Mouse (Mus musculus) MEL (cell line): ENCODE measurements around the gene Runx3. TPM values are rescaled to one million over a fixed set of nuclear protein-coding genes. Genes with fewer than 3 reads are reported as not detected.

Source experiments
- DNase-seq: peaks from one replicate; pipeline ENCODE4 v3.0.0; 2011; ENCODE audit warnings: low read depth, low spot score
- H3K27ac ChIP-seq: 2 replicates; pipeline ENCODE4 v1.5.1; 2012; ENCODE audit warnings: low read depth, mild to moderate bottlenecking, control low read depth, low read length, moderate library complexity; ENCODE audit not compliant: control insufficient read depth
- H3K27me3 ChIP-seq, 2 experiments: fragments of 150-350 bp in 1 of 2; sonication (generic) in 1 of 2; 2 replicates each; pipeline ENCODE4 v1.6.1; 2012; ENCODE audit warnings: low read length in 2 of 2, mild to moderate bottlenecking in 2 of 2, improper control_type of control experiment in 1 of 2, moderate library complexity in 1 of 2; ENCODE audit not compliant: insufficient read depth in 2 of 2, control insufficient read depth in 1 of 2
- H3K36me3 ChIP-seq, 2 experiments: 2 replicates each; pipeline ENCODE4 v1.6.1; 2012 to 2014; ENCODE audit warnings: low read length in 2 of 2, improper control_type of control experiment in 1 of 2, inconsistent platforms in 1 of 2, mild to moderate bottlenecking in 1 of 2; ENCODE audit not compliant: insufficient read depth in 2 of 2, control insufficient read depth in 1 of 2
- H3K4me1 ChIP-seq, 2 experiments: fragments of 150-350 bp in 1 of 2; sonication (generic) in 1 of 2; 2 replicates each; pipeline ENCODE4 v1.6.1; 2012; ENCODE audit warnings: low read length in 2 of 2, improper control_type of control experiment in 1 of 2, mild to moderate bottlenecking in 1 of 2; ENCODE audit not compliant: insufficient read depth in 2 of 2, control insufficient read depth in 1 of 2
- H3K4me3 ChIP-seq, 2 experiments: fragments of 150-350 bp in 1 of 2; sonication (generic) in 1 of 2; 2 replicates each; pipeline ENCODE4 v1.5.1; 2012; ENCODE audit warnings: low read depth in 2 of 2, low read length in 2 of 2, mild to moderate bottlenecking in 2 of 2, moderate library complexity in 2 of 2, control low read depth in 1 of 2, improper control_type of control experiment in 1 of 2; ENCODE audit not compliant: control insufficient read depth in 1 of 2, insufficient read depth in 1 of 2
- H3K79me2 ChIP-seq: 2 replicates; pipeline ENCODE4 v1.6.1; 2012; ENCODE audit warnings: mild to moderate bottlenecking, low read length, moderate library complexity; ENCODE audit not compliant: control insufficient read depth, poor library complexity, insufficient read depth
- H3K9ac ChIP-seq: 2 replicates; pipeline ENCODE4 v1.6.1; 2012; ENCODE audit warnings: low read depth, mild to moderate bottlenecking, control low read depth, low read length, moderate library complexity; ENCODE audit not compliant: control insufficient read depth, poor library complexity, severe bottlenecking
- H3K9me3 ChIP-seq: fragments of 150-350 bp; sonication (generic); replicated peaks from 2 replicates; pipeline ENCODE4 v1.6.1; 2012; ENCODE audit warnings: mild to moderate bottlenecking, low read length, improper control_type of control experiment, moderate library complexity; ENCODE audit not compliant: insufficient read depth
- BHLHE40 ChIP-seq: IDR thresholded peaks from 2 replicates; pipeline ENCODE4 v1.6.1; 2012; ENCODE audit warnings: low read depth, mild to moderate bottlenecking, inconsistent platforms, low read length, improper control_type of control experiment, borderline replicate concordance
- CHD2 ChIP-seq: IDR thresholded peaks from 2 replicates; pipeline ENCODE4 v1.6.1; 2011; ENCODE audit warnings: low read length, improper control_type of control experiment
- CTCF ChIP-seq, 3 experiments: IDR thresholded peaks in 2 of 3; conservative IDR thresholded peaks in 1 of 3; 2 replicates each; pipeline ENCODE4 v1.5.1; 2011 to 2012; ENCODE audit warnings: low read length in 3 of 3, low read depth in 2 of 3, mild to moderate bottlenecking in 2 of 3, improper control_type of control experiment in 1 of 3, inconsistent platforms in 1 of 3, mixed read lengths in 1 of 3, moderate library complexity in 1 of 3; ENCODE audit not compliant: control insufficient read depth in 1 of 3, insufficient read depth in 1 of 3, poor library complexity in 1 of 3, severe bottlenecking in 1 of 3
- E2F4 ChIP-seq: IDR thresholded peaks from 2 replicates; pipeline ENCODE4 v1.6.1; 2011; ENCODE audit warnings: low read depth, low read length, improper control_type of control experiment, borderline replicate concordance
- EP300 ChIP-seq, 2 experiments: IDR thresholded peaks; 2 replicates each; pipeline ENCODE4 v1.6.1; 2011; ENCODE audit warnings: improper control_type of control experiment in 2 of 2, low read length in 2 of 2, low read depth in 1 of 2, mild to moderate bottlenecking in 1 of 2
- GATA1 ChIP-seq: IDR thresholded peaks from 2 replicates; pipeline ENCODE4 v1.6.1; 2011; ENCODE audit warnings: low read depth, low read length, improper control_type of control experiment
- HCFC1 ChIP-seq: IDR thresholded peaks from 2 replicates; pipeline ENCODE4 v1.6.1; 2012; ENCODE audit warnings: low read depth, mild to moderate bottlenecking, inconsistent platforms, low read length, improper control_type of control experiment, moderate library complexity
- JUND ChIP-seq: IDR thresholded peaks from 2 replicates; pipeline ENCODE4 v1.6.1; 2011; ENCODE audit warnings: low read depth, mild to moderate bottlenecking, improper control_type of control experiment, low read length
- KAT2A ChIP-seq: conservative IDR thresholded peaks from 2 replicates; pipeline ENCODE4 v1.6.1; 2012; ENCODE audit warnings: low read depth, low read length, improper control_type of control experiment, inconsistent platforms
- MAX ChIP-seq: IDR thresholded peaks from 2 replicates; pipeline ENCODE4 v1.6.1; 2011; ENCODE audit warnings: low read length, improper control_type of control experiment
- MXI1 ChIP-seq: IDR thresholded peaks from 2 replicates; pipeline ENCODE4 v1.6.1; 2011; ENCODE audit warnings: mild to moderate bottlenecking, low read depth, low read length, improper control_type of control experiment
- MYB ChIP-seq: IDR thresholded peaks from 2 replicates; pipeline ENCODE4 v1.6.1; 2011; ENCODE audit warnings: mild to moderate bottlenecking, low read depth, low read length, improper control_type of control experiment
- NRF1 ChIP-seq: IDR thresholded peaks from 2 replicates; pipeline ENCODE4 v1.6.1; 2014; ENCODE audit warnings: low read depth, mild to moderate bottlenecking, inconsistent platforms, low read length, improper control_type of control experiment, moderate library complexity; ENCODE audit not compliant: poor library complexity, insufficient read depth, severe bottlenecking
- POLR2A ChIP-seq, 2 experiments: IDR thresholded peaks; 2 replicates each; pipeline ENCODE4 v1.6.1; 2011 to 2012; ENCODE audit warnings: low read length in 2 of 2, mild to moderate bottlenecking in 2 of 2, control low read depth in 1 of 2, improper control_type of control experiment in 1 of 2, low read depth in 1 of 2, moderate library complexity in 1 of 2; ENCODE audit not compliant: control insufficient read depth in 1 of 2, insufficient read depth in 1 of 2, poor library complexity in 1 of 2
- POLR2AphosphoS5 ChIP-seq: IDR thresholded peaks from 2 replicates; pipeline ENCODE4 v1.6.1; 2012; ENCODE audit warnings: low read depth, borderline replicate concordance, mild to moderate bottlenecking, inconsistent platforms, low read length, moderate library complexity, mixed read lengths
- RAD21 ChIP-seq: IDR thresholded peaks from 2 replicates; pipeline ENCODE4 v1.6.1; 2011; ENCODE audit warnings: mild to moderate bottlenecking, low read depth, low read length, improper control_type of control experiment
- RCOR1 ChIP-seq: IDR thresholded peaks from 2 replicates; pipeline ENCODE4 v1.6.1; 2012; ENCODE audit warnings: low read depth, mild to moderate bottlenecking, inconsistent platforms, low read length, improper control_type of control experiment
- SIN3A ChIP-seq: IDR thresholded peaks from 2 replicates; pipeline ENCODE4 v1.6.1; 2012; ENCODE audit warnings: low read length, improper control_type of control experiment, inconsistent platforms
- SMC3 ChIP-seq: IDR thresholded peaks from 2 replicates; pipeline ENCODE4 v1.6.1; 2011; ENCODE audit warnings: low read depth, low read length, improper control_type of control experiment
- TBP ChIP-seq: IDR thresholded peaks from 2 replicates; pipeline ENCODE4 v1.8.0; 2011; ENCODE audit warnings: low read depth, low read length, improper control_type of control experiment
- TCF12 ChIP-seq: IDR thresholded peaks from 2 replicates; pipeline ENCODE4 v1.6.1; 2014; ENCODE audit warnings: low read depth, mild to moderate bottlenecking, inconsistent platforms, low read length, improper control_type of control experiment, moderate library complexity
- UBTF ChIP-seq: IDR thresholded peaks from 2 replicates; pipeline ENCODE4 v1.6.1; 2012; ENCODE audit warnings: low read depth, mild to moderate bottlenecking, inconsistent platforms, low read length, improper control_type of control experiment, moderate library complexity, borderline replicate concordance; ENCODE audit not compliant: insufficient read depth
- USF2 ChIP-seq, 2 experiments: IDR thresholded peaks; 2 replicates each; pipeline ENCODE4 v1.6.1; 2011 to 2012; ENCODE audit warnings: improper control_type of control experiment in 2 of 2, low read length in 2 of 2, borderline replicate concordance in 1 of 2, inconsistent platforms in 1 of 2, low read depth in 1 of 2, mild to moderate bottlenecking in 1 of 2; ENCODE audit not compliant: insufficient read depth in 1 of 2
- ZC3H11A ChIP-seq: IDR thresholded peaks from 2 replicates; pipeline ENCODE4 v1.6.1; 2012; ENCODE audit warnings: low read depth, mild to moderate bottlenecking, inconsistent platforms, low read length, improper control_type of control experiment
- ZKSCAN1 ChIP-seq: IDR thresholded peaks from 2 replicates; pipeline ENCODE4 v1.6.1; 2012; ENCODE audit warnings: low read depth, mild to moderate bottlenecking, inconsistent platforms, low read length, improper control_type of control experiment, moderate library complexity
- ZMIZ1 ChIP-seq: IDR thresholded peaks from 2 replicates; pipeline ENCODE4 v1.6.1; 2012; ENCODE audit warnings: low read depth, mild to moderate bottlenecking, inconsistent platforms, low read length, improper control_type of control experiment, moderate library complexity
- ZNF384 ChIP-seq: IDR thresholded peaks from 2 replicates; pipeline ENCODE4 v1.6.1; 2012; ENCODE audit warnings: low read depth, mild to moderate bottlenecking, inconsistent platforms, low read length, improper control_type of control experiment
- polyA plus RNA-seq, 2 experiments: library from polyadenylated mRNA; stranded (reverse) in 1 of 2; unstranded in 1 of 2; fragments of >175 nt in 1 of 2; fragments of >200 nt in 1 of 2; gene quantifications; 2 replicates each; pipeline versions ENCODE4 v1.2.1 to v1.2.4; 2012; ENCODE audit warnings: low replicate concordance in 2 of 2, low read depth in 1 of 2; ENCODE audit not compliant: insufficient read length in 2 of 2, insufficient read depth in 1 of 2, missing spikeins in 1 of 2
- total RNA-seq: library from RNA; depleted of rRNA; stranded (reverse); fragments of 300-350 nt; gene quantifications from 2 replicates; pipeline ENCODE4 v1.2.3, GENCODE M21; 2012

Runx3 gene
- total and polyA plus RNA-seq, 3 experiments: 4.3 to 29.2 TPM; not detected in 1

DNA sequence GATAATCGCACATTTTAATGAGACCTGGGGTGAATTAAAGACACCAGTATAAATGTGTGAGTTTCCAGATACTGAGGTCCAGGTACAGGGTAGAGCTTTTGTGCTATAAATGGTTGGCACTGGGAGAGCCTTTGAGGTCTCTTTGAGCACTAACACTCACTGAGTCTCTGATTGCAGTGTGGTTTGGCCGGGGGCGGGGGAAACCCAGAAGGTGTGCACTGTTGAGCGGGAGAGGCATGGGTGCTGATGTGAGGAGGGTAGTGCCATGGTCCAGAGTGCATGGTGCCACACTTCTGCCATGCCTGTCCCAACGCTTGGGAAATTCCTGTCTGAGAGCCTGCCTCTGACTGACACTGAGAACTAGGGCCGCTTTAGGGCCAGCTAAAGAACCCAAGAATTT is 36.9 kb downstream of the Runx3 start:
- TF ChIP-seq TBP (no peak), POLR2A (IDR thresholded peaks at IDR 0.05; ENCODE audit: control insufficient read depth in 1 of 2, insufficient read depth in 1 of 2, low read depth in 1 of 2, low read length in 2 of 2, poor library complexity in 1 of 2) (no peak), SIN3A (no peak), GATA1 (no peak), USF2 (IDR thresholded peaks at IDR 0.05; ENCODE audit: borderline replicate concordance in 1 of 2, insufficient read depth in 1 of 2, low read depth in 1 of 2, low read length in 2 of 2) (no peak), CHD2 (no peak), ZKSCAN1 (no peak), SMC3 (no peak), RCOR1 (no peak), ZMIZ1 (no peak), TCF12 (no peak), CTCF (IDR thresholded peaks at IDR 0.05 in 2 of 3, conservative IDR thresholded peaks at IDR 0.05 in 1 of 3; ENCODE audit: control insufficient read depth in 1 of 3, insufficient read depth in 1 of 3, low read depth in 2 of 3, low read length in 3 of 3, poor library complexity in 1 of 3, severe bottlenecking in 1 of 3) (no peak), JUND (no peak), MXI1 (no peak), HCFC1 (no peak), UBTF (no peak), E2F4 (no peak), ZNF384 (no peak)
- Histone ChIP-seq H3K36me3 (peaks cover 0 to 2% of the 10 kb centered on the region in 2 experiments; a peak in 2 of 4 replicates), H3K4me1 (peaks cover 0 to 5% of the 10 kb centered on the region in 2 experiments; a peak in 2 of 4 replicates), H3K27me3 (no peaks in the 10 kb centered on the region), H3K27ac (no peak overlapping the region), H3K4me3 (no peak overlapping the region), H3K9me3 (no peaks in the 10 kb centered on the region), H3K9ac (no peak overlapping the region), H3K79me2 (peaks cover 24% of the 10 kb centered on the region)
- no peak for DNase-seq

DNA sequence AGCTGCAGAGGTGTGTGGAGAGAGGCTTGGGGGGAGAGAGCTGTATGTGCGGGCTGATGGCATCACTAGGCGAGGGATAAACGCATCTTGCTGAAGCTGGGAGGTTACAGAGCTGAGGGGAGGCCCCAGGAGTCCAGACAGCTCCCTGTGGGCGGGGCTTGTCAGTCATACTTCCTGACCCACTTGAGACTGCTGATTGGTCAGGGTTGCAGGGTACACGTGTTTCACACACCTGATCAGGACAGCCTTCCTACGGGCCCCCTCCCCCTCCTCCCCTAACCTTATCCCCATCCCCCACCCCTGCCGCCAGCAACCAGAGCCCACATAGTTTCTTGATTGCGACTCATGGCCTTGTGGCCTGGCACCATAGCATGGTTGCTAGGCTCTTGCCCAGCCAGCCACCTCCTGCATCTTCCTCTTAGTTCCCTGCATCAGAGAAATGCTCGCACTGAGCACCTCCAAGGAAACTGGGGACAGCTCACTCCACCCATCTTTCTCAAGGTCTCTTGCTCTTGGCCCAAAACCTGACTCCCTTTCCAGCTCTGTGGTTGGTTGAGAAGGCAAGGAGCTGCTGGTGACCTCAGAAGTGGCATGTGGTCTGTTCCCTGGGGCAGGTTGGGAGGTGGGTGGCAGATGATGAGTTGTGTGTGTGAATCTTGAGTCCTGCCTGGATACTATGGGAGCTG is 38.4 kb downstream of the Runx3 start:
- DNase-seq: no peak
- H3K4me1 ChIP-seq: peaks cover 0 to 5% of the 10 kb centered on the region in 2 experiments; a peak in 2 of 4 replicates
- H3K27me3 ChIP-seq: no peaks in the 10 kb centered on the region
- TF ChIP-seq CHD2 (no peak), CTCF (IDR thresholded peaks at IDR 0.05 in 2 of 3, conservative IDR thresholded peaks at IDR 0.05 in 1 of 3; ENCODE audit: control insufficient read depth in 1 of 3, insufficient read depth in 1 of 3, low read depth in 2 of 3, low read length in 3 of 3, poor library complexity in 1 of 3, severe bottlenecking in 1 of 3) (no peak), TCF12 (no peak), MYB (no peak), NRF1 (no peak), KAT2A (no peak), BHLHE40 (no peak), POLR2AphosphoS5 (no peak), MXI1 (no peak), EP300 (IDR thresholded peaks at IDR 0.05; ENCODE audit: low read depth in 1 of 2, low read length in 2 of 2) (no peak), RAD21 (no peak), MAX (no peak), ZC3H11A (no peak), USF2 (IDR thresholded peaks at IDR 0.05; ENCODE audit: borderline replicate concordance in 1 of 2, insufficient read depth in 1 of 2, low read depth in 1 of 2, low read length in 2 of 2) (no peak)
- no peak overlapping the region for H3K9ac ChIP-seq
- H3K36me3 ChIP-seq: peaks cover 0 to 2% of the 10 kb centered on the region in 2 experiments; a peak in 2 of 4 replicates
- H3K9me3 ChIP-seq: no peaks in the 10 kb centered on the region
- H3K79me2 ChIP-seq: peaks cover 11% of the 10 kb centered on the region
- no peak overlapping the region for H3K27ac ChIP-seq
- H3K4me3 ChIP-seq: no peak overlapping the region
